Mouse (Mus musculus) lung, postnatal 10 days (tissue): ENCODE results near the gene Adat1.
"Not testable (repeated sequence)": the region's sequence is repeated elsewhere in the genome, so short reads cannot be mapped to it uniquely, and the experiment has no call there.

ENCODE experiments used
- DNase-seq: peaks from one replicate; pipeline ENCODE4 v3.0.0; 2021

Gene Adat1

DNA sequence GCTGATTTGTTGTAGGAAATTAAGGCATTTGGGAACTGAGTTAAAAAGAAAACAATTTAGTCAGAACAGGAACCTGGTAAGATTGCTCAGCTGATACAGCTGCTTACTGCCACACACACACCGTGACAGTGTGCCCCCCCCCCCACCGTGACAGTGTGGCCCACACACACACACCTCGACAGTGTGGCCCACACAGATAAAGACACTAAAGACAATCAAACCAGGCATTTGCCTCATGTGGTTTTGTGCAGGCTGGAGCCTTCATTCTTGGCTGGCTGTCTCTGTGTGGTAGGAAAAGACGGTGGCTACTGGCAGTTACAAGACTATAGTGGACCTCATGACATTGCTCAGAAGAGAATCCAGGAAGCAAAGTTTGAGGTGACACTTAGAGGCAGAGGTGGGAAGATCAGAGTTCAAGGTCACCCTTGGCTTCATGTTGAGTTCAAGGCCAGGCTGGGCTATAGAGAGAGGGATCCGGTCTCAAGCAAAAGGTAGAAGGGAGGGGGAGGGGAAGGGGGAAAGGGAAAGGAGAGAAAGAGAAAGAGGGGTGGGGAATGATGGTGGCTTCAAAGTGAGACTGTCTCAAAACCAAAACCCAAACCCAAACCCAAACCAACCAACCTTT is 24.7 kb downstream of the Adat1 start:
- DNase-seq, result no peak

DNA sequence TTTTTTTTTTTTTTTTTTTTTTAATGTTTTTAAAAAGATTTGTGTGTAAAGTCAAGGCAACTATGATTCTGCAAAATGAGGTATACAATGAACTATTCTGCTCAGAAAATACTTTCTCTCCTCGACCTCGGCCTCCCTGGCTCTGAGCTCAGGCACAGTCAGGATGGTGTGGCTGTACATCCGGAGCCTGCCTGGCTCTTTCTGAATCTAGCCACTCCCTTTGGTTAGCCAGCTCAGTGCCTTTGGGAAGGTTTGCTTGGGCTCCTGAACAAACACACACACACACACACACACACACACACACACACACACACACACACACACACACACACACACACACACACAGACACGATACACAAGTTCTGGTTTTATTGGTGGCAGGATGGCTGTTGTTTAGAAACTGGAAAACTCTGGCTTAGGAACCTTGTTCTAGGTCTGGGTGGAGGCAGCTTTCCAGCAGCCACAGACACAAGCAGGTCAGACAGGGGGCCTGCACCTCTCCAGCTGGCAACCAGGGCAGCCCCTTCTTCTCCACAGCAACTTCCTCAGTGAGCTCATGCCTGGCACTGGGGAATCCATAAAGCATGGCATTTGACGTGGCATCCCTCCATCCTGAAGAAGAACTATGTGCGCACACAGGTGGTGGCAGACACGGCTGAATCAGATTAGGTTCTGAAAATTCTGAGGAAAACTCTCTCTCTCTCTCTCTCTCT is 27.1 kb downstream of the Adat1 start:
- DNase-seq, result peak; percentile 19

GRCm38 (mm10) chr8:111964351-111964750 is 27.8 kb downstream of the Adat1 start:
- no peak for DNase-seq

DNA sequence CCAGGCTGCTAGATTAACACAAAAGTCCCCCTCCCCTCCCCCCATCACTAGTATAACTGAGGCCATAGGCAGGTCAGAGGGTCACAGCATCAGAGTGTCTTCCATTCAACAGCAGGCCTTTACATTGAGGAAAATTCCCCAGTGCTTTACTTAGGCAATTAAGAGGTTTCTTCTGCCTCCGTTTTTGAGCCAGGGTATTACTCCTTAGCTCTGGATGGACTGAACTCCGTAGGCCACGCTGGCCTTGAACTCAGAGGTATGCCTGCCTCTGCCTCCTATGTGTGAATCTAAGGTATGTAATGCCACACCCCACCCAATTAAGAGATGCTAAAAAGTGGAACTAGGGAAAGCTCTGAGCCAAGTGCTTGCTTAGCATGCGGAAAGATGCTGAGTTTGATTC is 28.6 kb downstream of the Adat1 start:
- no peak for DNase-seq

DNA sequence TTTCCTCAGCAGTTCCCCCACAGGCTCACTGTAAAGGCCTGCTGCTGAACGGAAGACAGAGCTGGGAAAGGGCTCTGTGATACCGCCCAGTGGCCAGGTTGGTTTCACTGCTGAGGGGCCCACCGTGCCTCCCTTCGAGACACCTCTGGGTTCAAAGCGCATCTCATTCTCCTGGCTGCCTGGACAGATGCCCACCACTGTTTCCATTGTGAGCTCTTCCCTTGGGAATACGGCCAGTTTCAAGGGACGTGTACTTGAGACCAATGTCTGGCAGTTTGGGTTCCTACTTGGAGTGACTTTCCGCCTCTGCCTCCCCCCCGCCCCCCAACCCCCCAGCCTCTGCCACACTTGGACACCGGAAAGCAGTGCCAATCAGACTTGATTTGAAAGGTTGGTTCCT is 29.0 kb downstream of the Adat1 start:
- no peak for DNase-seq

DNA sequence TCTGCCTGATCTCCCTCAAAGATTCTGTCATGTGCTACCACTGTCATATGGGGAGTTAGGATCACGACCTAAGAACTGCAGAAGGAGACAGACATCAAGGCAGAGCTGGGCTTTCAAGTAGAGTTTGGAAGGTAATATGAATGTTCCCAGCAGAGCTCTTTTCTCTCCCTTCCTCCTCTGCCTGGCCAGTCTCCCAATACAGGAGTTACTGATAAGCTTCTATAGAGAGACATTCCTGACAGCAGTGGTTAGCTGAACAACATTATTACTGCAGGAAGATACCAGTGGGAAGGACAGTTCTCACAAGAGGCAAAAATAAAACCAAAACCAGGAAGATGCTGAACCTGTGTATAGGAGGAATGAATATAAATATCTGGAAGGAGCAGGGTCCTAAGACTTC is 29.5 kb downstream of the Adat1 start:
- no peak for DNase-seq

DNA sequence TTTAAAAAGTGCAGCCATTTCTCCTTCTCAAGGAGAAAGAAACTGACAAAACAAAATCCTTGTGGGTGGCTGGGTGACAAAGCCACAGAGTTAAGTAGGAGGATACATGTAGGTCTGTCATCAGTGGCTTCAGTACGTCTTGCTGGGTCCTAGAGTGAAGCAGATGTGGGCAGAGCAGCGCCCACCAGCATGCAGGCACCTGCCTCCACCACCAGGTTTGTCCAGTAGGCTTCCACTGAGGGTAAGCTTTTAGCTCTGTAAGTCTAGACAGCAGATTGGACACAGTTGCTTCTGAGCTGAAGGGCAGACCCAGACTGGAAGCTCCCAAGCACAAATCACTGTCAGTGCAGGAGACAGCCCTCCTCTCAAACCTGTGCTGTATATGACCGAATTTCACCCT is 30.8 kb downstream of the Adat1 start:
- DNase-seq, result no peak

DNA sequence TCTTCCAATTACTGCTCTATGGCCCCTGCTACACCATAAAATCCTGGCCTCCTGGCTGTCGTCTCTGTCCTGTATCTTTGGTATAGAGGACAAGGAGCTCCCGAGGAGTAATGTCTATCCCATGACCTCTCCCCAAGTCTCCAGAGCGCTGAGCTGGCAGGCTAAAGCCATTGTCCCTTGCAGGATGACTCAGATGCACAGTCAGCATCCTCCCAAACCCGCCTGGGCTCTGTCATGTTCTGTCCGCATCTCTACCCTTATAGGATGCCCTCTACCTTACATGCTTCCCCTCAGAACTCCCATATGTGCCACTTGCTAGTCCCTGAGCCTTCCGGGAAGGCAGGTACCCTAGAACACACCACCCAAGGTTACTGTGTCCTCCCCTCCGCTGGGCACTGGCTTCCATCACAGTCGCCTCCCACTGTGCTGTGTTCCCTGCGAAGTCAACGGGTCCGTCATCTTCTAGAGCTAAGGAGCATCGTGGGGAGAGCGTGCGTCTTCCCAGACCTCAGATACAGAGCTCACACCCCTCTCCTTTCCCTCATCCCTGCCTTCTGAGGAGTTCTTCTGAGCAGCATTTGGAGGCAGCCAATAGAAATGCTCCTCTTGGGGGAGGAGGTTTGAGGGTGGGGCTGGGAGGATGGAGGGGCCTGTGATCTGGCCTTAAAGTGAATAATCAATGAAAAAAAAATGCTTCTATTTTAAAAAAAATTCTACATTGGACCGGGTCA is 31.3 kb downstream of the Adat1 start:
- DNase-seq, result no peak

- DNase-seq, result no peak
These were observed 34.9 kb downstream of the Adat1 start for GRCm38 (mm10) chr8:111957231-111957630.

- DNase-seq, result no peak
These were observed 36.2 kb downstream of the Adat1 start for GRCm38 (mm10) chr8:111955879-111956278.

DNA sequence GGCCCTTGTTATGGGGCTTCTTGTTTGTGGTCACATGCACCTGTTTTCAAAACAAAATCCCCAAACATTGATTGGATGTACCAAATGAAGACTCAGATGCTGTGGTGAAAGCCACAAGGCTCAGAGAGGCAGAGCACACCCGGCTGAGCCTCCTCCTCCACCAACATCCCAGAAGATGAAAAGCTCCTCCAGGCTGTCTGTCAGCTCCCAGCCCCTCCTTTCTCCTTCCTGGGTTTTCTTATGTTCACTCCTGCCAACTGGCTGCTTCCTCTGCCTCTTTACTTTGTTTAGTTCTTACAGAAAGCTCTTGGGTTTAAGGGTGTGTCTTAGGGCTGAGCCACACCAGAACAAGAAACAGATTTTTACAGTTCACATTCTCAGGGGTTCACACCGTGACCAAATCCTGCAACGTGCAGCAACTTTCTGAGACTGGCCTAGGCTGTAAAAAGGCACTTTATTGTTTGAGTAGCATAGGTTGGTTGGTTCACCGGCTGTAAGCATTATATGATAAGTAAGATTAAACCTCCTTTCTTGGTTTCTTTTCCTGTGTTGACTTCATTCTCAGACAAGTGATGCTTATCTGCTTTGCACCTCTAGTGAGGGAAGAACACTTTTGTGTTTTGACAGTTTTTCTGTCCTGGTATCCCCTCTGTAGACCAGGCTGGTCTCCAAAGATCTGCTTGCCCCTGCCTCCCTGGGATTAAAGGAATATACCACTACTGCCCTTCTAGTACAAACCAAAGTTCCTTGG is 37.1 kb downstream of the Adat1 start:
- DNase-seq, result peak; percentile 34

GRCm38 (mm10) chr8:111951936-111952335 is 40.2 kb downstream of the Adat1 start:
- DNase-seq, result no peak

DNA sequence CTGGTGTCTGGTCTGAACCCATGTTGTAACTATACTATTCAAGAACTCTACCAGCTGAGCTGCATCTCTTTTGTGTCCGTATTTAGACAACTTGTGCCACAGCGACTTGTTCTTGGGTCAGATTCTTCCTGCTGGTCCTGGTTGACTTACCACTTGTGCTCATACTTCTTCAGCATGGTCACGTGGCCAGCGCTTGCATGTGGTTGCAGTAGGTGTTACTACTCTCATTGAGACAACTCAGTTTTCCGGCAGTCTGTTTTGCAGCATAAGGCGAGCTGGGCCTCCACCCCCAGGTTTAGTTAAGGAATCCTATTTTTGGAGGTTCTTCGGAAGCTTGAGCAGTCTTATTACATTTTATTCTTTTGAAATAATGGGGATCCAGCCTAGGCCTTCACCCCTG is 40.8 kb downstream of the Adat1 start:
- DNase-seq, result no peak

DNA sequence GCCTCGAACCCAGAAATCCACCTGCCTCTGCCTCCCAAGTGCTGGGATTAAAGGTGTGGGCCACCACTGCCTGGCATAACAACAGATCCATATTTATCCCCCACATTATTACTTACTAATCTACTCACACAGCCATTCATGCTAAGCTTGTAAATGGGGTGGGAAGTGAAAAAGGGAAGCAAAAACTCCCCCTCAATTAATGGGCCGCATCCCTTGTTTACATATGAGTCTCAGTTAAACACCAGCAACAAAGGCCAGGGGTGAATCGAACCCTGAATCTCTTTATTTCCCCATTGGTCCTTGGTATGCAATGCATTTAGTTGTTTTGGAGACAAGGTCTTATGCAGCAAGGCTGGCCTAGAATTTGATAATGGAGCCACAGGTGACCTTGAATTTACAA is 41.3 kb downstream of the Adat1 start:
- DNase-seq, result no peak

DNA sequence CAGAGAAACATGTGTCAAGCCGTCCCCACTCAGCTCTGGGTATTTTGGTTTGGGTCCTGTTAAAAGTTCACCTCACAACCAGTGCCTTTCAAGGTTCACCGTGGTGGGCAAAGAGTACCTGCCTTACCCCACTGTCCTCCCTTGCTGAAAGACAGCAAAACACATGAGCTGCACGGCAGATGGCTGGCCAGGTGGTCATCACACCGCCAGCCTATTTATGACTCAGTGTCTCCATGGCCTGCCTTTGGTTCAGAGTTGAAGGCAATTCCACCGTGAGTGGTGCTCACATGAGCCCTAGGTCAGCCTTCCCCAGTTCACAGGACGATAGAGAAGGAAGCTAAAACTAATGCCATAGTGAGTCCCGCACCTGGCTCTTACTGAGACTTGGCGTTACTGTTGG is 44.1 kb downstream of the Adat1 start:
- no peak for DNase-seq

GRCm38 (mm10) chr8:111947144-111947543 is 45.0 kb downstream of the Adat1 start:
- DNase-seq, result no peak

- no peak for DNase-seq
These were observed 48.6 kb downstream of the Adat1 start for GRCm38 (mm10) chr8:111943544-111943943.

DNA sequence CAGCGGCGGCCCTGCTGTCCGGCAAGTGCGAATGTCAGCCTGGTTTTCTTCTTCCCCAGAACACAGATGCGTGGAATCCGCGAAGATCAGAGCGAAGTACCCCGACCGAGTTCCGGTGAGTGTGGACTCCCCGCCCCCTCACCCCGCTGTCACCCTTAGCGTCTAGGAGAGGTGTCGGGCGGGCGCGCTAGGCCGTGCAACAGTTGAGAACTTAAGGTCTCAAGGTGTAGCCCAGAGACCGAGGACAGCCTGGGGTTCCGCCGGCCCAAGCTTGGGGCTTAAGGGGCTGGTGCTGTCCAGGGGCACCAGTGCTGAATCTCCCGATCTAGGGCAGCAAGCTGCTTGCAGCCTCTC is 51.0 kb downstream of the Adat1 start:
- DNase-seq, result peak; percentile 66

GRCm38 (mm10) chr8:111940171-111941100 is 51.7 kb downstream of the Adat1 start, which contains the start of gene Gabarapl2:
Gene Gabarapl2, plus strand, starts transcription at chr8:111940703.
- DNase-seq, result peak; percentile 99

DNA sequence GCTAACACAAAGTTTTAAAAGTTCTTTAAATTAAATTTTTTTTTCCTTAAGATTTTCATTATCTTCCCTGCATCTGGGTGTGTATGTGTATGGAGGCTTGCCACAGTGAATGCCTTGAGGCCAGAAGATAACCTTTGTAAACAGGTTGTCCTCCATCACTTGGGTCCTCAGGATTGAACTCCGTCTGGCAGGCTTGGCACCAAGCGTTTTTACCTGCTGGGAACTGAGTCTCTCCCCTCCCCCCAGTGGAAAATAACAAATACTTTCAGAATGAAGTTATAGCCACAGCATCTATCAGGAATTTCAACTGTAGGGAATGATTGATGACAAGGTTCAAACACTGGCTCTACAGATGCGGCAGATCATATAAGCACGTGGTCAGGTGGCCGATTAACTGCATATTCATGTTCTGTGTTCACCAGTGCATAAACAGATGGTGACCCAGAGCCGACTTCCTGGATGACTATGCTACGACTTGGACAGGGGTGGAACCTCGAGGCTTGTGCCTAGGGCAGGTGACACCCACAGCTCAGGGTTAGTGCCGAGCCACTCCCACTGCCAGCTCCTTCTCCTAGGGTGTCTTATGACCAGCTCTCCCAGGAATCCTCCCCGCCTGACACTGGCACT is 52.5 kb downstream of the Adat1 start:
- peak; percentile 43 for DNase-seq

DNA sequence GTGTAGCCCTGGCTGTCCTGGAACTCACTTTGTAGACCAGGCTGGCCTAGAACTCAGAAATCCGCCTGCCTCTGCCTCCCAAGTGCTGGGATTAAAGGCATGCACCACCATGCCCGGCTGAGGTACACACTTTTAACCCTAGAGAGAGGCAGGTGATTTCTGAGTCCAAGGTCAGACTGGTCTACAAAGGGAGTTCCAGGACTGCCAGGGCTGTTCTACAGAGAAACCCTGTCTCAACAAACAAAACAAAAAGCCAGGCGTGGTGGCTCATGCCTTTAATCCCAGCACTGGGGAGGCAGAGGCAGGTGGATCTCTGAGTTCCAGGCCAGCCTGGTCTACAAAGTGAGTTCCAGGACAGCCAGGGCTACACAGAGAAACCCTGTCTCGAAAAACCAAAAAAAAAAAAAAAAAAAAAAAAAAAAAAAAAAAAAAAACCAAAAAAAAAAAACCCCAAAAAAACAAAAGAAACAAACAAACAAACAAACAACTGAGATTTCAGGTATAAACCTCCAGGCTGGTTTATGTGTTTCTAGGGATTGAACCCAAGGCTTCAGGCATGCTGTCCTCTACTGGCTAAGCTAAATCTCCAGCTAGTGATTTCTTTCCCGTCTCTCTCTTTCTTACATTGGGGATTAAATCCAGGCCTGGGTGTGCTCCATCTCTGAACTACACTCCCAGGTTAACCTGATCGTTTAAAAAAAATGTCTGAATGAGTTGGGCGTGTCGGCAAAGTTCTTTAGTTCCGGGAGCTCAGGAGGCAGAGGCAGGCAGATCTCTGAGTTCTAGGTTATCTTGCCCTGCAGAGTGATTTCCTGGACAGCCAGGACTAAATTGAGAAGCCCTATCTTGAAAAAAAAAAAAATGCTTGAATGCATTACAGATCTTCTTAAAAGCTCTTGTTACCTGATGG is 53.8 kb downstream of the Adat1 start:
- not testable (repeated sequence) for DNase-seq
